ENCODE assay signal across 11 mouse cellular contexts in genomic region chr5:148973019-148973668, GRCm38 (mm10). TPM values are rescaled to one million over a fixed set of nuclear protein-coding genes. Genes with fewer than 3 reads are reported as not detected.
A peak's percentile ranks its signal among the peaks of the same experiment; 100 is the strongest.
DNase-seq lines count a peak whose midpoint lies in the region; ATAC-seq lines count a peak whose summit lies in the region.
"Had no signal": no experiment of that assay in that cellular context is flagged by ENCODE, and none has a peak within 500 bp of the region (broad histone marks: within the 10 kb centered on the region; RNA-seq: fewer than 3 reads in every experiment).

No protein-coding gene starts in this region.

- no peak overlapping the region for H3K9ac ChIP-seq in hindbrain, embryonic 13.5 days
- H3K9ac ChIP-seq in hindbrain, embryonic 12.5 days, result no peak overlapping the region
- no peak overlapping the region for H3K9ac ChIP-seq in forebrain, embryonic 13.5 days
- H3K9ac ChIP-seq in midbrain, embryonic 15.5 days, result no peak overlapping the region
- no peak overlapping the region for H3K9ac ChIP-seq in heart, embryonic 12.5 days

- no peak overlapping the region for H3K4me2 ChIP-seq in hindbrain, embryonic 13.5 days
- no peak overlapping the region; the same call in 1 of the 2 replicates for H3K4me2 ChIP-seq in hindbrain, embryonic 12.5 days (replicated peaks)
- no peak overlapping the region for H3K4me2 ChIP-seq in forebrain, embryonic 13.5 days
- H3K4me2 ChIP-seq in midbrain, embryonic 15.5 days, result no peak overlapping the region
- no peak overlapping the region for H3K4me2 ChIP-seq in heart, embryonic 12.5 days

- H3K4me3 ChIP-seq in hindbrain, embryonic 13.5 days, result no peak overlapping the region
- H3K4me3 ChIP-seq in hindbrain, embryonic 12.5 days, result no peak overlapping the region
- no peak overlapping the region for H3K4me3 ChIP-seq in forebrain, embryonic 13.5 days
- no peak overlapping the region for H3K4me3 ChIP-seq in midbrain, embryonic 15.5 days
- H3K4me3 ChIP-seq in heart, embryonic 12.5 days, result no peak overlapping the region
- H3K4me3 ChIP-seq: myocyte had no signal

- no peaks in the 10 kb centered on the region for H3K36me3 ChIP-seq in hindbrain, embryonic 13.5 days
- no peaks in the 10 kb centered on the region for H3K36me3 ChIP-seq in hindbrain, embryonic 12.5 days
- no peaks in the 10 kb centered on the region for H3K36me3 ChIP-seq in forebrain, embryonic 13.5 days (ENCODE audit: poor library complexity, severe bottlenecking)
- H3K36me3 ChIP-seq in midbrain, embryonic 15.5 days (replicated peaks), result no peaks in the 10 kb centered on the region
- H3K36me3 ChIP-seq in heart, embryonic 12.5 days, result no peaks in the 10 kb centered on the region

- WGBS in hindbrain, embryonic 13.5 days, result 9% methylated on average over 6 of the region's 6 CpGs
- WGBS in hindbrain, embryonic 12.5 days, result 9% methylated on average over 5 of the region's 6 CpGs
- 3% methylated on average over 6 of the region's 6 CpGs for WGBS in forebrain, embryonic 13.5 days
- 6% methylated on average over 6 of the region's 6 CpGs for WGBS in midbrain, embryonic 15.5 days
- 14% methylated on average over 6 of the region's 6 CpGs for WGBS in heart, embryonic 12.5 days

- H3K4me1 ChIP-seq in hindbrain, embryonic 13.5 days (replicated peaks), result peaks cover 22% of the 10 kb centered on the region
- H3K4me1 ChIP-seq in hindbrain, embryonic 12.5 days, result peaks cover 21% of the 10 kb centered on the region
- H3K4me1 ChIP-seq in forebrain, embryonic 13.5 days, result peaks cover 19% of the 10 kb centered on the region
- peaks cover 6% of the 10 kb centered on the region for H3K4me1 ChIP-seq in midbrain, embryonic 15.5 days
- H3K4me1 ChIP-seq in heart, embryonic 12.5 days (replicated peaks), result peaks cover 26% of the 10 kb centered on the region

- no peaks in the 10 kb centered on the region for H3K27me3 ChIP-seq in hindbrain, embryonic 13.5 days
- H3K27me3 ChIP-seq in hindbrain, embryonic 12.5 days, result no peaks in the 10 kb centered on the region
- no peaks in the 10 kb centered on the region for H3K27me3 ChIP-seq in forebrain, embryonic 13.5 days
- H3K27me3 ChIP-seq in midbrain, embryonic 15.5 days (replicated peaks), result no peaks in the 10 kb centered on the region; the same call in 1 of the 2 replicates
- H3K27me3 ChIP-seq in heart, embryonic 12.5 days (replicated peaks), result no peaks in the 10 kb centered on the region

- H3K9me3 ChIP-seq in hindbrain, embryonic 13.5 days, result no peaks in the 10 kb centered on the region
- H3K9me3 ChIP-seq in hindbrain, embryonic 12.5 days (replicated peaks), result no peaks in the 10 kb centered on the region
- no peaks in the 10 kb centered on the region for H3K9me3 ChIP-seq in forebrain, embryonic 13.5 days (replicated peaks)
- no peaks in the 10 kb centered on the region for H3K9me3 ChIP-seq in midbrain, embryonic 15.5 days
- H3K9me3 ChIP-seq in heart, embryonic 12.5 days (replicated peaks), result no peaks in the 10 kb centered on the region; the same call in 1 of the 2 replicates

- no peak overlapping the region for H3K27ac ChIP-seq in hindbrain, embryonic 13.5 days
- H3K27ac ChIP-seq in hindbrain, embryonic 12.5 days, result no peak overlapping the region
- H3K27ac ChIP-seq in forebrain, embryonic 13.5 days, result no peak overlapping the region
- no peak overlapping the region for H3K27ac ChIP-seq in midbrain, embryonic 15.5 days
- H3K27ac ChIP-seq in heart, embryonic 12.5 days (ENCODE audit: poor library complexity, severe bottlenecking), result no peak overlapping the region

- ATAC-seq in hindbrain, embryonic 13.5 days (ENCODE audit: low FRiP score), result peak; percentile 44; the same call in 1 of the 2 replicates
- no peak for ATAC-seq in hindbrain, embryonic 12.5 days (ENCODE audit: low FRiP score)
- ATAC-seq in forebrain, embryonic 13.5 days, result peak; percentile 61
- peak; percentile 35; the same call in 1 of the 2 replicates for ATAC-seq in midbrain, embryonic 15.5 days (replicated peaks)
- ATAC-seq in heart, embryonic 12.5 days (ENCODE audit: insufficient number of reproducible peaks, low FRiP score), result no peak

- peak; percentile 49 to 53 for DNase-seq in adrenal gland, adult 18-20 months (ENCODE audit: low spot score in 2 of 2)
- no peak for DNase-seq in frontal cortex, postnatal 14 days (ENCODE audit: low spot score in 2 of 2)
- DNase-seq in urinary bladder, postnatal 14 days (ENCODE audit: low spot score), result no peak
- DNase-seq: cerebellum, adult 8-10 months; heart, postnatal 4 days had no signal

RNA-seq across cellular contexts. Expression of gene Gm42791, which starts 21.8 kb away (rescaled TPM):
- 5.4 and 6.6 TPM in 2 replicates for polyA plus RNA-seq in hindbrain, embryonic 13.5 days (2015; fragmentation: Nextera tagmentation; extraction: Ambion mirVana)
- polyA plus RNA-seq in hindbrain, embryonic 12.5 days (2016; fragmentation: Nextera tagmentation; extraction: Ambion mirVana), result 0.49 and 3.3 TPM in 2 replicates
- total RNA-seq in adrenal gland, adult 18-20 months (2021), result 1 to 10 TPM; 3.4 to 8.0 TPM
- polyA plus RNA-seq in forebrain, embryonic 13.5 days (2015; fragmentation: Nextera tagmentation; extraction: Ambion mirVana), result 3.5 and 10.1 TPM in 2 replicates
- 6.5 and 8.6 TPM in 2 replicates for polyA plus RNA-seq in midbrain, embryonic 15.5 days (2015; fragmentation: Nextera tagmentation; extraction: Ambion mirVana)
- 0.45 TPM in 1 of 2 replicates, not detected in the other for polyA plus RNA-seq in heart, embryonic 12.5 days (2016; fragmentation: Nextera tagmentation; extraction: Ambion mirVana)

RNA-seq across cellular contexts. Expression of gene Katnal1, which starts 44.0 kb away (rescaled TPM):
- polyA plus RNA-seq in hindbrain, embryonic 13.5 days (2015; fragmentation: Nextera tagmentation; extraction: Ambion mirVana), result 33.4 and 34.4 TPM in 2 replicates
- 30.8 and 34.4 TPM in 2 replicates for polyA plus RNA-seq in hindbrain, embryonic 12.5 days (2016; fragmentation: Nextera tagmentation; extraction: Ambion mirVana)
- 1 to 10 TPM; 5.8 to 8.3 TPM for total RNA-seq in adrenal gland, adult 18-20 months (2021)
- 31.6 and 38.5 TPM in 2 replicates for polyA plus RNA-seq in forebrain, embryonic 13.5 days (2015; fragmentation: Nextera tagmentation; extraction: Ambion mirVana)
- polyA plus RNA-seq in midbrain, embryonic 15.5 days (2015; fragmentation: Nextera tagmentation; extraction: Ambion mirVana), result 33.4 and 42.7 TPM in 2 replicates
- 17.1 and 19.2 TPM in 2 replicates for polyA plus RNA-seq in heart, embryonic 12.5 days (2016; fragmentation: Nextera tagmentation; extraction: Ambion mirVana)

Comparison
In these comparisons a context has a peak if more than half of its experiments do, and no peak if none do; other contexts are left out.
1. ATAC-seq: peak in hindbrain, embryonic 13.5 days (single experiment), forebrain, embryonic 13.5 days (single experiment) and midbrain, embryonic 15.5 days (single experiment); none in hindbrain, embryonic 12.5 days (single experiment) and heart, embryonic 12.5 days (single experiment).
2. DNase-seq: peak in adrenal gland, adult 18-20 months (2 of 2); none in frontal cortex, postnatal 14 days (0 of 2) and urinary bladder, postnatal 14 days (single experiment).